Mouse (Mus musculus): ENCODE measurements at regions not wholly inside any gene's neighbourhood (a gene's known extent, or its start where the extent isn't known, plus 50 kb on each side); places are given as distances from the start of the nearest gene placed in this dataset.
"Not testable (repeated sequence)": the region's sequence is repeated elsewhere in the genome, so short reads cannot be mapped to it uniquely, and the experiment has no call there.

GRCm38 (mm10) chr16:73230599-73230998, 922.5 kb downstream of the Robo1 start:
- ATAC-seq (replicated peaks; ENCODE audit: insufficient number of reproducible peaks, low FRiP score, low TSS enrichment) = no peak
- Histone ChIP-seq H3K4me2 (no peak overlapping the region), H3K27me3 (ENCODE audit: control insufficient read depth, insufficient read depth, low read length) (0 out of 2 replicates have a peak, but pooled peaks cover 4% of the 10 kb centered on the region), H3K36me3 (ENCODE audit: control insufficient read depth, insufficient read depth, low read length) (no peaks in the 10 kb centered on the region), H3K9ac (ENCODE audit: low read depth, low read length) (no peak overlapping the region), H3K4me1 (ENCODE audit: control insufficient read depth, insufficient read depth, low read length) (no peaks in the 10 kb centered on the region), H3K4me3 (ENCODE audit: low read depth, low read length) (no peak overlapping the region), H3K27ac (ENCODE audit: low read depth, low read length) (no peak overlapping the region), H3K9me3 (replicated peaks; ENCODE audit: control insufficient read depth, low read length) (no peaks in the 10 kb centered on the region)
- 72% methylated on average over 2 of the region's 2 CpGs for WGBS (ENCODE audit: insufficient replicate concordance)

GRCm38 (mm10) chr16:73217555-73217954, 909.4 kb downstream of the Robo1 start:
- no peak for ATAC-seq (replicated peaks; ENCODE audit: insufficient number of reproducible peaks, low FRiP score, low TSS enrichment)
- H3K4me3 ChIP-seq (ENCODE audit: low read depth, low read length) = no peak overlapping the region
- H3K9me3 ChIP-seq (replicated peaks; ENCODE audit: control insufficient read depth, low read length) = no peaks in the 10 kb centered on the region
- H3K9ac ChIP-seq (ENCODE audit: low read depth, low read length) = no peak overlapping the region
- H3K36me3 ChIP-seq (ENCODE audit: control insufficient read depth, insufficient read depth, low read length) = no peaks in the 10 kb centered on the region
- H3K27me3 ChIP-seq (ENCODE audit: control insufficient read depth, insufficient read depth, low read length) = no peaks in the 10 kb centered on the region
- no peak overlapping the region for H3K27ac ChIP-seq (ENCODE audit: low read depth, low read length)
- 87% methylated on average over 4 of the region's 4 CpGs for WGBS (ENCODE audit: insufficient replicate concordance)
- no peaks in the 10 kb centered on the region for H3K4me1 ChIP-seq (ENCODE audit: control insufficient read depth, insufficient read depth, low read length)
- H3K4me2 ChIP-seq = no peak overlapping the region

GRCm38 (mm10) chr16:73203542-73203941, 895.4 kb downstream of the Robo1 start:
- no peaks in the 10 kb centered on the region for H3K9me3 ChIP-seq (replicated peaks; ENCODE audit: control insufficient read depth, low read length)
- H3K27ac ChIP-seq (ENCODE audit: low read depth, low read length) = no peak overlapping the region
- no peaks in the 10 kb centered on the region for H3K36me3 ChIP-seq (ENCODE audit: control insufficient read depth, insufficient read depth, low read length)
- H3K4me2 ChIP-seq = no peak overlapping the region
- 74% methylated on average over 11 of the region's 11 CpGs for WGBS (ENCODE audit: insufficient replicate concordance)
- no peak overlapping the region for H3K4me3 ChIP-seq (ENCODE audit: low read depth, low read length)
- no peak for ATAC-seq (replicated peaks; ENCODE audit: insufficient number of reproducible peaks, low FRiP score, low TSS enrichment)
- no peaks in the 10 kb centered on the region for H3K4me1 ChIP-seq (ENCODE audit: control insufficient read depth, insufficient read depth, low read length)
- H3K27me3 ChIP-seq (ENCODE audit: control insufficient read depth, insufficient read depth, low read length) = no peaks in the 10 kb centered on the region
- no peak overlapping the region for H3K9ac ChIP-seq (ENCODE audit: low read depth, low read length)

GRCm38 (mm10) chr16:73200991-73201390, 892.9 kb downstream of the Robo1 start:
- no peaks in the 10 kb centered on the region for H3K9me3 ChIP-seq (replicated peaks; ENCODE audit: control insufficient read depth, low read length)
- no peak overlapping the region for H3K4me3 ChIP-seq (ENCODE audit: low read depth, low read length)
- no peaks in the 10 kb centered on the region for H3K27me3 ChIP-seq (ENCODE audit: control insufficient read depth, insufficient read depth, low read length)
- H3K9ac ChIP-seq (ENCODE audit: low read depth, low read length) = no peak overlapping the region
- no peak overlapping the region for H3K4me2 ChIP-seq
- no peaks in the 10 kb centered on the region for H3K36me3 ChIP-seq (ENCODE audit: control insufficient read depth, insufficient read depth, low read length)
- ATAC-seq (replicated peaks; ENCODE audit: insufficient number of reproducible peaks, low FRiP score, low TSS enrichment) = no peak
- WGBS (ENCODE audit: insufficient replicate concordance) = 55% methylated on average over 3 of the region's 3 CpGs
- H3K4me1 ChIP-seq (ENCODE audit: control insufficient read depth, insufficient read depth, low read length) = no peaks in the 10 kb centered on the region
- no peak overlapping the region for H3K27ac ChIP-seq (ENCODE audit: low read depth, low read length)

- H3K4me1 ChIP-seq (ENCODE audit: control insufficient read depth, insufficient read depth, low read length) = no peaks in the 10 kb centered on the region
- ATAC-seq (replicated peaks; ENCODE audit: insufficient number of reproducible peaks, low FRiP score, low TSS enrichment) = no peak
- H3K27me3 ChIP-seq (ENCODE audit: control insufficient read depth, insufficient read depth, low read length) = no peaks in the 10 kb centered on the region
- no peaks in the 10 kb centered on the region for H3K9me3 ChIP-seq (replicated peaks; ENCODE audit: control insufficient read depth, low read length)
- no peaks in the 10 kb centered on the region for H3K36me3 ChIP-seq (ENCODE audit: control insufficient read depth, insufficient read depth, low read length)
- 88% methylated on average over 5 of the region's 5 CpGs for WGBS (ENCODE audit: insufficient replicate concordance)
- no peak overlapping the region for H3K4me2 ChIP-seq
- H3K27ac ChIP-seq (ENCODE audit: low read depth, low read length) = no peak overlapping the region
- H3K9ac ChIP-seq (ENCODE audit: low read depth, low read length) = no peak overlapping the region
- H3K4me3 ChIP-seq (ENCODE audit: low read depth, low read length) = no peak overlapping the region
These were observed 874.7 kb downstream of the Robo1 start for GRCm38 (mm10) chr16:73182776-73183175.

GRCm38 (mm10) chr16:73182258-73182657, 874.2 kb downstream of the Robo1 start:
- Histone ChIP-seq H3K9me3 (replicated peaks; ENCODE audit: control insufficient read depth, low read length) (no peaks in the 10 kb centered on the region), H3K9ac (ENCODE audit: low read depth, low read length) (no peak overlapping the region), H3K4me3 (ENCODE audit: low read depth, low read length) (no peak overlapping the region), H3K27ac (ENCODE audit: low read depth, low read length) (no peak overlapping the region), H3K4me2 (no peak overlapping the region), H3K27me3 (ENCODE audit: control insufficient read depth, insufficient read depth, low read length) (no peaks in the 10 kb centered on the region), H3K36me3 (ENCODE audit: control insufficient read depth, insufficient read depth, low read length) (no peaks in the 10 kb centered on the region), H3K4me1 (ENCODE audit: control insufficient read depth, insufficient read depth, low read length) (no peaks in the 10 kb centered on the region)
- 74% methylated on average over 7 of the region's 7 CpGs for WGBS (ENCODE audit: insufficient replicate concordance)
- no peak for ATAC-seq (replicated peaks; ENCODE audit: insufficient number of reproducible peaks, low FRiP score, low TSS enrichment)

GRCm38 (mm10) chr16:73155447-73155846, 847.3 kb downstream of the Robo1 start:
- no peaks in the 10 kb centered on the region for H3K27me3 ChIP-seq (ENCODE audit: control insufficient read depth, insufficient read depth, low read length)
- no peak for ATAC-seq (replicated peaks; ENCODE audit: insufficient number of reproducible peaks, low FRiP score, low TSS enrichment)
- WGBS (ENCODE audit: insufficient replicate concordance) = 45% methylated on average over 2 of the region's 2 CpGs

GRCm38 (mm10) chr16:73127927-73128326, 819.8 kb downstream of the Robo1 start:
- H3K4me3 ChIP-seq (ENCODE audit: low read depth, low read length); H3K36me3 ChIP-seq (ENCODE audit: control insufficient read depth, insufficient read depth, low read length); H3K4me1 ChIP-seq (ENCODE audit: control insufficient read depth, insufficient read depth, low read length); H3K4me2 ChIP-seq; H3K27ac ChIP-seq (ENCODE audit: low read depth, low read length); H3K27me3 ChIP-seq (ENCODE audit: control insufficient read depth, insufficient read depth, low read length); ATAC-seq (replicated peaks; ENCODE audit: insufficient number of reproducible peaks, low FRiP score, low TSS enrichment); H3K9ac ChIP-seq (ENCODE audit: low read depth, low read length); H3K9me3 ChIP-seq (replicated peaks; ENCODE audit: control insufficient read depth, low read length): not testable (repeated sequence)
- 78% methylated on average over 1 of the region's 1 CpGs for WGBS (ENCODE audit: insufficient replicate concordance)

More at GRCm38 (mm10) chr16:73155447-73155846, 847.3 kb downstream of the Robo1 start:
- H3K4me2 ChIP-seq = no peak overlapping the region
- H3K9ac ChIP-seq (ENCODE audit: low read depth, low read length) = no peak overlapping the region
- H3K27ac ChIP-seq (ENCODE audit: low read depth, low read length) = no peak overlapping the region
- no peaks in the 10 kb centered on the region for H3K4me1 ChIP-seq (ENCODE audit: control insufficient read depth, insufficient read depth, low read length)
- H3K4me3 ChIP-seq (ENCODE audit: low read depth, low read length) = no peak overlapping the region
- H3K36me3 ChIP-seq (ENCODE audit: control insufficient read depth, insufficient read depth, low read length) = no peaks in the 10 kb centered on the region
- no peaks in the 10 kb centered on the region for H3K9me3 ChIP-seq (replicated peaks; ENCODE audit: control insufficient read depth, low read length)

- Histone ChIP-seq H3K9ac (ENCODE audit: low read depth, low read length) (no peak overlapping the region), H3K27me3 (ENCODE audit: control insufficient read depth, insufficient read depth, low read length) (no peaks in the 10 kb centered on the region), H3K27ac (ENCODE audit: low read depth, low read length) (no peak overlapping the region), H3K4me2 (no peak overlapping the region), H3K4me3 (ENCODE audit: low read depth, low read length) (no peak overlapping the region), H3K4me1 (ENCODE audit: control insufficient read depth, insufficient read depth, low read length) (no peaks in the 10 kb centered on the region), H3K36me3 (ENCODE audit: control insufficient read depth, insufficient read depth, low read length) (no peaks in the 10 kb centered on the region), H3K9me3 (replicated peaks; ENCODE audit: control insufficient read depth, low read length) (no peaks in the 10 kb centered on the region)
- no peak for ATAC-seq (replicated peaks; ENCODE audit: insufficient number of reproducible peaks, low FRiP score, low TSS enrichment)
These were observed 812.5 kb downstream of the Robo1 start for GRCm38 (mm10) chr16:73120568-73120967.
